Mouse (Mus musculus): ENCODE data around the gene Gpr162. TPM values are rescaled to one million over a fixed set of nuclear protein-coding genes. Genes with fewer than 3 reads are reported as not detected.

Gpr162 gene
- total and polyA plus RNA-seq, 2 experiments from 2014 or later = 39.3 to 225 TPM

GRCm38 (mm10) chr6:124904991-124905860 lies 41.4 kb upstream of the Gpr162 start:
- ATAC-seq (ENCODE audit: low FRiP score) (no peak), DNase-seq (ENCODE audit: low spot score) (no peak)
- Histone ChIP-seq H3K9me3 (ENCODE audit: low read length) (no peaks in the 10 kb centered on the region), H3K27me3 (ENCODE audit: insufficient read depth, low read length) (no peaks in the 10 kb centered on the region), H3K4me3 (ENCODE audit: low read depth, low read length) (peak overlapping the region; percentile 32; the same call in 1 of the 2 replicates), H3K36me3 (ENCODE audit: insufficient read depth, low read length) (no peaks in the 10 kb centered on the region), H3K4me1 (ENCODE audit: insufficient read depth, low read length) (0 out of 2 replicates have a peak, but pooled peaks cover 8% of the 10 kb centered on the region), H3K9ac (replicated peaks; ENCODE audit: low read length, poor library complexity, severe bottlenecking) (peak overlapping the region; percentile 75), H3K27ac (ENCODE audit: low read depth, low read length) (peak overlapping the region; percentile 99), H3K4me2 (ENCODE audit: low read depth, low read length, poor library complexity, severe bottlenecking) (peak overlapping the region; percentile 69)
- WGBS = 22% methylated on average over 13 of the region's 16 CpGs
- no peak for TF ChIP-seq CTCF (IDR thresholded peaks at IDR 0.05)

- H3K9ac ChIP-seq (replicated peaks; ENCODE audit: low read length, poor library complexity, severe bottlenecking) = peak overlapping the region; percentile 75
- H3K27ac ChIP-seq (ENCODE audit: low read depth, low read length) = peak overlapping the region; percentile 99
- peak overlapping the region; percentile 69 for H3K4me2 ChIP-seq (ENCODE audit: low read depth, low read length, poor library complexity, severe bottlenecking)
- peak overlapping the region; percentile 32 for H3K4me3 ChIP-seq (ENCODE audit: low read depth, low read length)
- H3K27me3 ChIP-seq (ENCODE audit: insufficient read depth, low read length) = no peaks in the 10 kb centered on the region
- WGBS = 5% methylated on average over 24 of the region's 24 CpGs
- TF ChIP-seq CTCF (IDR thresholded peaks at IDR 0.05) = peak; percentile 79
- DNase-seq (ENCODE audit: low spot score) = peak; percentile 91
- 0 out of 2 replicates have a peak, but pooled peaks cover 3% of the 10 kb centered on the region for H3K4me1 ChIP-seq (ENCODE audit: insufficient read depth, low read length)
- ATAC-seq (ENCODE audit: low FRiP score) = peak; percentile 79
- no peaks in the 10 kb centered on the region for H3K9me3 ChIP-seq (ENCODE audit: low read length)
- H3K36me3 ChIP-seq (ENCODE audit: insufficient read depth, low read length) = no peaks in the 10 kb centered on the region
These were observed 40.6 kb upstream of the Gpr162 start for GRCm38 (mm10) chr6:124904161-124904981.

GRCm38 (mm10) chr6:124903580-124904151 lies 39.9 kb upstream of the Gpr162 start:
- under 1% methylated on average over 23 of the region's 23 CpGs for WGBS
- peak; percentile 97 for TF ChIP-seq CTCF (IDR thresholded peaks at IDR 0.05)
- peak; percentile 87 for ATAC-seq (ENCODE audit: low FRiP score)
- Histone ChIP-seq H3K9ac (replicated peaks; ENCODE audit: low read length, poor library complexity, severe bottlenecking) (peak overlapping the region; percentile 75), H3K4me1 (ENCODE audit: insufficient read depth, low read length) (0 out of 2 replicates have a peak, but pooled peaks cover 3% of the 10 kb centered on the region), H3K9me3 (ENCODE audit: low read length) (no peaks in the 10 kb centered on the region), H3K4me2 (ENCODE audit: low read depth, low read length, poor library complexity, severe bottlenecking) (peak overlapping the region; percentile 69), H3K27me3 (ENCODE audit: insufficient read depth, low read length) (no peaks in the 10 kb centered on the region), H3K27ac (ENCODE audit: low read depth, low read length) (peak overlapping the region; percentile 99), H3K36me3 (ENCODE audit: insufficient read depth, low read length) (no peaks in the 10 kb centered on the region), H3K4me3 (ENCODE audit: low read depth, low read length) (peak overlapping the region; percentile 32)
- DNase-seq (ENCODE audit: low spot score) = peak; percentile 95

GRCm38 (mm10) chr6:124901851-124902250 lies 38.1 kb upstream of the Gpr162 start:
- no peak for DNase-seq (ENCODE audit: low spot score)
- TF ChIP-seq CTCF (IDR thresholded peaks at IDR 0.05) = no peak
- no peaks in the 10 kb centered on the region for H3K9me3 ChIP-seq (ENCODE audit: low read length)
- H3K4me1 ChIP-seq (ENCODE audit: insufficient read depth, low read length) = 0 out of 2 replicates have a peak, but pooled peaks cover 3% of the 10 kb centered on the region
- H3K27me3 ChIP-seq (ENCODE audit: insufficient read depth, low read length) = no peaks in the 10 kb centered on the region
- ATAC-seq (ENCODE audit: low FRiP score) = no peak
- H3K4me2 ChIP-seq (ENCODE audit: low read depth, low read length, poor library complexity, severe bottlenecking) = no peak overlapping the region
- H3K9ac ChIP-seq (replicated peaks; ENCODE audit: low read length, poor library complexity, severe bottlenecking) = no peak overlapping the region
- no peaks in the 10 kb centered on the region for H3K36me3 ChIP-seq (ENCODE audit: insufficient read depth, low read length)
- no peak overlapping the region for H3K4me3 ChIP-seq (ENCODE audit: low read depth, low read length)
- no peak overlapping the region for H3K27ac ChIP-seq (ENCODE audit: low read depth, low read length)

- 39% methylated on average over 10 of the region's 10 CpGs for WGBS
- peak; percentile 73 for DNase-seq (ENCODE audit: low spot score)
- Histone ChIP-seq H3K36me3 (ENCODE audit: insufficient read depth, low read length) (no peaks in the 10 kb centered on the region), H3K9me3 (ENCODE audit: low read length) (no peaks in the 10 kb centered on the region), H3K4me3 (ENCODE audit: low read depth, low read length) (no peak overlapping the region), H3K4me2 (ENCODE audit: low read depth, low read length, poor library complexity, severe bottlenecking) (no peak overlapping the region), H3K4me1 (ENCODE audit: insufficient read depth, low read length) (0 out of 2 replicates have a peak, but pooled peaks cover 3% of the 10 kb centered on the region), H3K9ac (replicated peaks; ENCODE audit: low read length, poor library complexity, severe bottlenecking) (no peak overlapping the region), H3K27ac (ENCODE audit: low read depth, low read length) (no peak overlapping the region), H3K27me3 (ENCODE audit: insufficient read depth, low read length) (no peaks in the 10 kb centered on the region)
- no peak for ATAC-seq (ENCODE audit: low FRiP score)
- TF ChIP-seq CTCF (IDR thresholded peaks at IDR 0.05) = no peak
These were observed 37.2 kb upstream of the Gpr162 start for GRCm38 (mm10) chr6:124900801-124901480.
